Mouse (Mus musculus) cerebellum, postnatal 36 days (tissue): Measurements from ENCODE around the gene Capn1.
A peak's percentile ranks its signal among the peaks of the same experiment; 100 is the strongest.

ENCODE experiments used
- DNase-seq, 2 experiments: peaks; one replicate each; pipeline ENCODE4 v3.0.0; 2021 to 2022; ENCODE audit warnings: mixed read lengths in 2 of 2

Gene Capn1

GRCm38 (mm10) chr19:5989585-5989984 lies 26.1 kb downstream of the Capn1 start:
- no peak for DNase-seq

GRCm38 (mm10) chr19:5988815-5989452 lies 26.8 kb downstream of the Capn1 start:
- peak in 1 of 2 experiments; percentile 20 for DNase-seq

DNA sequence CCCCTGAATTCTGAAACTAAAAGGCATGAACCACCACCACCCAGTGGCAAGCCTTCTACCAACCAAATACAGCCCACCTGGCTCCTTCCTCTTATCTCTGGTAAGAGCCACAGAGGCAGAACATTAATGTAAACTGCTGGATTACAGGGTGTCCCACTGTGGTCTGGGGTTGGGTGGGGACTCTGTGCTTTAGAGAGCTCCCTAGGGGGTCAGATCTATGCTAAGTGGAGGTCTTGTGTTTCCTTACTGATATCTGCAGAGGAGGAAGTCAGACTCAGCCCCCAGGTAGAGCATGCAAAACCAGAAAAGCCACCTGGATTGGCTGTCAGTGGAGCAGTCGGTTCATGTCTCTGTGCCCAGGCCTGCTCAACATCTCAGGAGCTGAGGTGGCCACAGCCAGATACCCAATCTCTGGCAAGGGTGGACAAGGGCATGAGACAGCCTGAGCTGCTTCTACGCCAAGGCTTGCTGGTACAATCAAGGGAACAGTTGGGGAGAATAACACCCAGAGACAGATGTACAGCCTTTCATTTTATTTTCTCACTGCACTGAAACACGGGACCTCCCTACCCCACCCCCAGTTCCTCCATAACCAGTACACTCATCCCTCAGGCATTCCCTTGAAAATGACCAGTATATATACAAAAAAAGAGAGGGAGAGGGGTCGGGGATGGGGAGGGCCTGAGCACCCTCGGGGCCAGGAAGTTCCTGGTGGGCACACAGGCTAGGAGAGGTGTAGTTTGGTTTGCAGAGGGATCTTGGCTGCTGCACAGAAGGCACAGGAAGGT lies 27.5 kb downstream of the Capn1 start:
- no peak for DNase-seq

GRCm38 (mm10) chr19:5986043-5986442 lies 29.7 kb downstream of the Capn1 start, which contains the start of gene Slc22a20:
Slc22a20 (minus strand) TSS chr19:5986143.
- DNase-seq = no peak

DNA sequence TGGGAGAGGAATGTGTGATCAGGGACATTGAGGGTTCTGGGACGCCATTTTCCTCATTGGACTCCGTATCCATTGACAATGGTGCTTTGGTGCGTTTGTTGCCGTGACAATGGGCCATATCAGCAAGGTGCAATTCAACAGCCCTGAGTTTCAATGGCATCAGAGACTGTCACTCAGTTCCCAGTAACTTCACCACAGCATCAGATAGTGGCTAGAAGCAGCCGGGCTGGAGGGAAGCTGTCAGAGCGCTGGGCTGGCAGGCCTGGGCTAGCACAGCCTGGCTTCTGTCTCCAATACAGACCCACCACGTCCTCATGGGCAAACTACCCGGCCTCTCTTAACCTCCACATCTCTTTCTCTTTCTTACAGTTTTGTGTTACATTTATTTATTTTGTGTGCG lies 35.2 kb downstream of the Capn1 start:
- DNase-seq = no peak

DNA sequence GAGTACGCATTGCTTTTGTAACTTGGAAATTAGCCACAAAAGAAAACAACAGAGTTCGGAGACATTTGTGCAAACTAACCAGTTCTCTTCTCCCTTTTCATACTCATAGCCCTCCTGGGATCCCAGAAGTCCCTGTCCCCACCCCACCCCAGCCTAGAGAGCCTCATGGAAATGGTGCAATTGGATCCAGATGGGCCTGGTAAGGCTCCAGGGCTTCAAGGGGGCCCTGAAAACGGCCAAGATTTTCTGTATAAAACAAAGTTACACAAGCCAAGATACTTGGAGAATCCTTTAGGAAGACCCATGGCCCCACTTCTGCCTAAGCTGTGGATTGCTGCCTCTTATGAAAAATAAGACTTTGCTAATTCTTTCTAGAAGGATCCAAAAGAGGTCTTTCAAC lies 38.0 kb downstream of the Capn1 start:
- DNase-seq = no peak

GRCm38 (mm10) chr19:5975676-5976075 lies 40.0 kb downstream of the Capn1 start:
- no peak for DNase-seq

GRCm38 (mm10) chr19:5975112-5975511 lies 40.6 kb downstream of the Capn1 start:
- no peak for DNase-seq

- no peak for DNase-seq
Measured at GRCm38 (mm10) chr19:5967664-5968063, 48.0 kb downstream of the Capn1 start.

GRCm38 (mm10) chr19:5966786-5967185 lies 48.9 kb downstream of the Capn1 start:
- DNase-seq = no peak

DNA sequence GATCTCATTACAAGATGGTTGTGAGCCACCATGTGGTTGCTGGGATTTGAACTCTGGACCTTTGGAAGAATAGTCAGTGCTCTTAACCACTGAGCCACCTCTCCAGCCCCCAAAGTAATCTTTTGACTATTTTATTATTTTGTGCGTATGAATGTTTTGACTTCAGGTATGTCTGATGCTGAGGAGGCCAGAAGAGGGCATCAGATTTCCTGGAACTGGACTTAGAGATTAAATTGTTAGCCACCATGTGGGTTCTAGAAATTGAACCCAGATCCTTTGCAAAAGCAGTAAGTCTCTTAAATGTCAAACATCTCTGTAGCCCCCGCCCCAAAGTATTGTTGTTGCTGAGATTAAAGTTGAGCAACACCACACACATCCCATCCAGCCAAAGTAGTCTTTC lies 49.8 kb downstream of the Capn1 start:
- DNase-seq = no peak

GRCm38 (mm10) chr19:5965280-5965679 lies 50.4 kb downstream of the Capn1 start:
- peak; percentile 78 to 79 for DNase-seq

DNA sequence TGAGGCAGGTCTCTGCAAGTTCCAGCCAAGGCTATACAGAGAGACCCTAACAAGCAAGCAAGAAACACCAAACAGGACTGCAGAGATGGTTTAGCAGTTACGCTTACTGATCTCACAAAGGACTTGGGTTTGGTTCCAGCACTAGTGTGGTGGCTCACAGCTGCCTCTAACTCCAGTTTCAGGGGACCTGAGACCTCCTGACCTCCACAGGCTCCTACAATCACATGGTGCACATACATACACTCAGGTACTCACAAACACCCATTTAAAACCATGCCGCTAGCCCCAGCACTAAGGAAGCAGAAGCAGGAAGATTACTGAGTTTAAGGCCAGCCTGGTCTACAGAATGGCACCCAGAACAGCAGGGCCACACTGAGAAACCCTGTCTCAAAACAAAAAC lies 50.9 kb downstream of the Capn1 start:
- DNase-seq = no peak

GRCm38 (mm10) chr19:5963883-5964562 lies 51.7 kb downstream of the Capn1 start, which contains the start of gene Pola2:
Pola2 (minus strand) TSS chr19:5964202.
- DNase-seq = peak; percentile 85 to 88

- DNase-seq = no peak
Measured at GRCm38 (mm10) chr19:5962651-5963050, 53.0 kb downstream of the Capn1 start.

DNA sequence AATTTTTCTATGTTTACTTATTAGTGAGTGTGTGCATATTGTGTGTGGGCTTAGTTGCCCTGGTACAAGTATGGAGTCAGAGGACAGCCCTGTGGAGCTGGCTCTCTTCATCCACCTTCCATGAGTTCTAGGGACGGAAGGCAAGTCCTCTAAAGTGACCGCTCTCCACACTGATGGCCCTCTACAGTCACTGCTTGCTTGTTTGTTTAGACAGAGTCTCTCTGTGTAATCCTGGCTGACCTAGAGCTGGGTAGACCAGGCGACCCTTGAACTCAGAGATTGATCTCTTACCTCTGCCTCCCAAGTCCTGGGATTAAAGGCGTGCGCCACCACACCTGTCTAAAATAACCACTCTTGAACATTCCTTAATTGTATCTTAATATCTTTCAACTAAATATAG lies 58.3 kb downstream of the Capn1 start:
- no peak for DNase-seq

- peak; percentile 92 to 95 for DNase-seq
Measured at GRCm38 (mm10) chr19:5956685-5957084, 59.0 kb downstream of the Capn1 start.

- DNase-seq = no peak
Measured at GRCm38 (mm10) chr19:5955704-5956670, 59.7 kb downstream of the Capn1 start.

DNA sequence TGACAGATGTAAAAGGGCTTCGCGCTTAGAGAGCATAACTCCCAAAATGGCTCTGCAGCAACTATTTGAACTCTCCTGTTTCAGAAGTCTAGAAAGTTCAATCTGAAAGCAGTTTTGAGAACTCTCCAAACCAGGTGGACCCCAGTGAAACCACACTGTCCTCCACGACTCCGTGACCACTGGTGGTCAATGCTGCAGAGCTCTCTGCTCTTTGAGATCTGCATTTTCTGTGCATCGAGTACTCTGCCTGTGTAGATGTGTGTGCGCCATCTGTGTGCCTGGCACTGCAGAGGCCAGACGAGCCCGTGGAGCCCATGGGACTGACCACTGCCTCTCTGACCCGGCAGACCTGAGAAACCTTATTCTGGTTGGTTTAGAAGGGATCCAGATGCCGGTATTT lies 60.8 kb downstream of the Capn1 start:
- DNase-seq = no peak

DNA sequence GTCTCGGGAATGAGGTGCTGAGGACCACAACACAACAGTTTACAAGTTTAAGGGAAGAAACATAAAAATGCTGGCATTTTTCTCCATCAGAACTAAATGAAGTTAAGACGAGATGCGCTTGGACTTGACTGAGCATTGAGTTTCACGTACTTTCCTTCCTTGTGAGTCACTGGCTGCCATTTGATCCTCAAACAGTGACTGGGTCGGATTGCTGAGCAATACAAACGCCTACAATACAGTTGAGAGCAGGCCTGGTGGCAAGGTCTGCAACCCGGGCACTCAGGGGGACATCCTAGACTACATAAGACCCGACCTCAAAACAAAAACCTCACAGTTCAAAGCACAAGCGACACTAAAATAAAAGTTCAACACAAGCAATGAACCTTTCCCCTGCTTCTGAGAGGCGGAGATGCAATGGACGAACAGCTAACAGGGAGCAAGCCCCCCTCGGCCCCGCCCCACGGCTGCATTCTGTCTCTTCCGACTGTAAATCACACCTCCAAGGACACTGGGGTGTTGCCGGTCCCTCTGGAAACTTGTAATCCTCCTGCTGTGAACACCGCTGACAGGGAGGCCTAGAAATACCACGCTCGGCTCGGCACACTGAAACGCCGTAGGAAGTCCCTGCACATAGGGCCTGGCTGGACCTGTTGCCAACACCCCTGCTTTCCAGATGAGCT lies 61.5 kb downstream of the Capn1 start:
- DNase-seq = no peak

DNA sequence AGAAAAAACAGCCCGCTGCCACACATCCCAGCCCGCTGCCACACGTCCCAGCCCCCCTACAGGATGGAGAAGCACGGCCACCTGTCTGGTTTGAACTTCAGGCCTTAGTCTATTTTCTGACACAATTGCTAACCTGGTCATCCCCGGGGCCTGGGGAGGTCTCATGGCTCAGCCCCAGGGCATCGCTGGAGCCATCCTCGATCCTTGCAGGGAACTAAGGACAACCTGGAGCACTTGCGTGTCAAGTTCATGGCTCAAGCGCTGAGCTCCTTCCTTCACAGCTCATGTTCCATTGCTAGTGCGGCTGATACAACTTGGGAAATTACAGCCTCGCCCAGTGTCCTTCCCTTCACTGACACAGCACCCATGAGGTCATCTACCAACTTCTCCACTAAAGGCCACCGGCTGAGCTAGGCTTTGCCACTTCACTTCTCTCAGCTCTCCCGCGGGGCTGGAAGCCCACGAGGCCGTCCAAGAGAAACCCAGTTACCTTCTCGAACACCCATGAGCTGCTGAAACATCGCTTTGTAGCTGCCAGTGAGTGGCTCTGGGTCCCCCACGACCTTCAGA lies 62.4 kb downstream of the Capn1 start:
- no peak for DNase-seq
